Mouse (Mus musculus) thymus, adult 2 months (tissue): ENCODE data around the gene E330017A01Rik. TPM values are rescaled to one million over a fixed set of nuclear protein-coding genes. Genes with fewer than 3 reads are reported as not detected.

Experiments
- DNase-seq: peaks from one replicate; pipeline ENCODE4 v3.0.0; 2021
- H3K27ac ChIP-seq: fragments of 200-500 bp; 2 replicates; pipeline ENCODE4 v1.5.1; 2012; ENCODE audit warnings: low read length, control low read depth; ENCODE audit not compliant: control insufficient read depth, insufficient read depth
- H3K27me3 ChIP-seq: fragments of 200-500 bp; 2 replicates; pipeline ENCODE4 v1.6.1; 2012; ENCODE audit warnings: mild to moderate bottlenecking, low read length, moderate library complexity, mixed read lengths; ENCODE audit not compliant: control insufficient read depth, insufficient read depth
- H3K36me3 ChIP-seq: fragments of 200-500 bp; 2 replicates; pipeline ENCODE4 v1.6.1; 2012; ENCODE audit warnings: mild to moderate bottlenecking, low read length, moderate library complexity; ENCODE audit not compliant: control insufficient read depth, insufficient read depth
- H3K4me1 ChIP-seq: fragments of 200-500 bp; replicated peaks from 2 replicates; pipeline ENCODE4 v1.6.1; 2012; ENCODE audit warnings: low read length; ENCODE audit not compliant: control insufficient read depth, insufficient read depth
- H3K4me3 ChIP-seq: fragments of 200-500 bp; 2 replicates; pipeline ENCODE4 v1.5.1; 2012; ENCODE audit warnings: mild to moderate bottlenecking, low read length, control low read depth, moderate library complexity; ENCODE audit not compliant: control insufficient read depth, insufficient read depth
- CTCF ChIP-seq: fragments of 200-500 bp; IDR thresholded peaks from 2 replicates; pipeline ENCODE4 v1.5.1; 2012; ENCODE audit warnings: mild to moderate bottlenecking, control low read depth, low read length, moderate library complexity, borderline replicate concordance; ENCODE audit not compliant: control insufficient read depth, poor library complexity, insufficient read depth; ENCODE audit errors: extremely low read depth
- POLR2A ChIP-seq: fragments of 200-500 bp; IDR thresholded peaks from 2 replicates; pipeline ENCODE4 v1.6.1; 2012; ENCODE audit warnings: mild to moderate bottlenecking, low read length, control low read depth, moderate library complexity; ENCODE audit not compliant: control insufficient read depth, poor library complexity, insufficient read depth; ENCODE audit errors: extremely low read depth
- WGBS: fragments of 180-500 bp; shearing (Covaris S2); methylation state at CpG from one replicate; pipeline ENCODE4 v1.1.7; 2018; 5-methylcytosine and 5-hydroxymethylcytosine counted together
- polyA plus RNA-seq: library from polyadenylated mRNA; depleted of rRNA; stranded (reverse); fragments of >200 nt; gene quantifications from 2 replicates; pipeline ENCODE4 v1.2.3, GENCODE M21; 2012

The E330017A01Rik gene
- polyA plus RNA-seq, 1 experiment = not detected

- H3K27me3 ChIP-seq = peaks cover 2% of the 10 kb centered on the region; the same call in 1 of the 2 replicates
- H3K4me3 ChIP-seq = no peak overlapping the region
- no peaks in the 10 kb centered on the region for H3K36me3 ChIP-seq
- H3K27ac ChIP-seq = no peak overlapping the region
- WGBS = 86% methylated on average over 2 of the region's 2 CpGs
- no peak for DNase-seq
- no peaks in the 10 kb centered on the region for H3K4me1 ChIP-seq
- TF ChIP-seq CTCF = no peak
- TF ChIP-seq POLR2A = no peak
Observed at GRCm38 (mm10) chr16:58663816-58664215, 25.3 kb upstream of the E330017A01Rik start.

GRCm38 (mm10) chr16:58663021-58663420, 24.5 kb upstream of the E330017A01Rik start:
- Histone ChIP-seq H3K4me3 (no peak overlapping the region), H3K4me1 (no peaks in the 10 kb centered on the region), H3K27ac (no peak overlapping the region), H3K36me3 (no peaks in the 10 kb centered on the region), H3K27me3 (peaks cover 2% of the 10 kb centered on the region; the same call in 1 of the 2 replicates)
- no peak for TF ChIP-seq CTCF
- TF ChIP-seq POLR2A = no peak
- 53% methylated on average over 5 of the region's 5 CpGs for WGBS
- no peak for DNase-seq

- TF ChIP-seq POLR2A (no peak), CTCF (no peak)
- Histone ChIP-seq H3K36me3 (no peaks in the 10 kb centered on the region), H3K27ac (no peak overlapping the region), H3K4me1 (no peaks in the 10 kb centered on the region), H3K4me3 (no peak overlapping the region), H3K27me3 (peaks cover 2% of the 10 kb centered on the region; the same call in 1 of the 2 replicates)
- DNase-seq = no peak
Observed at GRCm38 (mm10) chr16:58662287-58662791, 23.8 kb upstream of the E330017A01Rik start.

GRCm38 (mm10) chr16:58661826-58662225, 23.3 kb upstream of the E330017A01Rik start:
- 51% methylated on average over 5 of the region's 5 CpGs for WGBS
- no peaks in the 10 kb centered on the region for H3K36me3 ChIP-seq
- DNase-seq = no peak
- no peak overlapping the region for H3K27ac ChIP-seq
- no peak overlapping the region for H3K4me3 ChIP-seq
- H3K4me1 ChIP-seq = no peaks in the 10 kb centered on the region
- no peak for TF ChIP-seq POLR2A
- TF ChIP-seq CTCF = no peak
- H3K27me3 ChIP-seq = peaks cover 2% of the 10 kb centered on the region; the same call in 1 of the 2 replicates

- H3K4me1 ChIP-seq = no peaks in the 10 kb centered on the region
- H3K27ac ChIP-seq = no peak overlapping the region
- no peak overlapping the region for H3K4me3 ChIP-seq
- H3K36me3 ChIP-seq = no peaks in the 10 kb centered on the region
- peaks cover 2% of the 10 kb centered on the region; the same call in 1 of the 2 replicates for H3K27me3 ChIP-seq
- TF ChIP-seq CTCF = no peak
- TF ChIP-seq POLR2A = no peak
- DNase-seq = no peak
- WGBS = 91% methylated on average over 6 of the region's 6 CpGs
Observed at GRCm38 (mm10) chr16:58658668-58659067, 20.1 kb upstream of the E330017A01Rik start.

GRCm38 (mm10) chr16:58656526-58656925, 18.0 kb upstream of the E330017A01Rik start:
- TF ChIP-seq POLR2A (no peak), CTCF (no peak)
- no peaks in the 10 kb centered on the region for H3K36me3 ChIP-seq
- no peak overlapping the region for H3K4me3 ChIP-seq
- DNase-seq = no peak
- no peaks in the 10 kb centered on the region for H3K4me1 ChIP-seq
- WGBS = 96% methylated on average over 4 of the region's 4 CpGs
- H3K27me3 ChIP-seq = peaks cover 2% of the 10 kb centered on the region; the same call in 1 of the 2 replicates
- H3K27ac ChIP-seq = no peak overlapping the region

- TF ChIP-seq POLR2A = no peak
- TF ChIP-seq CTCF = no peak
- no peak overlapping the region for H3K4me3 ChIP-seq
- no peaks in the 10 kb centered on the region for H3K4me1 ChIP-seq
- no peaks in the 10 kb centered on the region for H3K36me3 ChIP-seq
- no peak for DNase-seq
- no peak overlapping the region for H3K27ac ChIP-seq
- H3K27me3 ChIP-seq = no peaks in the 10 kb centered on the region
Observed at GRCm38 (mm10) chr16:58655751-58656150, 17.2 kb upstream of the E330017A01Rik start.
